Mouse (Mus musculus): ENCODE data around the gene Gm14393. TPM values are rescaled to one million over a fixed set of nuclear protein-coding genes. Genes with fewer than 3 reads are reported as not detected.
"Not testable (repeated sequence)": the region's sequence is repeated elsewhere in the genome, so short reads cannot be mapped to it uniquely, and the experiment has no call there.

The Gm14393 gene
- polyA plus RNA-seq (2012; ENCODE audit: insufficient read depth, insufficient read length, missing spikeins): not detected in 2 replicates

- not testable (repeated sequence) for H3K4me1 ChIP-seq (ENCODE audit: control insufficient read depth, insufficient read depth, low read length); H3K4me3 ChIP-seq (ENCODE audit: insufficient read depth, low read length); H3K27ac ChIP-seq (ENCODE audit: insufficient read depth, low read depth, low read length)
These were observed at the start of gene Gm14393 for GRCm38 (mm10) chr2:175067681-175068261. Gene Gm14393 (minus strand): TSS chr2:175067781.

GRCm38 (mm10) chr2:175044268-175044667 is 23.3 kb downstream of the Gm14393 start:
- H3K4me1 ChIP-seq (ENCODE audit: control insufficient read depth, insufficient read depth, low read length); H3K27ac ChIP-seq (ENCODE audit: insufficient read depth, low read depth, low read length); H3K4me3 ChIP-seq (ENCODE audit: insufficient read depth, low read length): not testable (repeated sequence)

Other genes with a start within 250 kb of the Gm14393 start
- 5.5 TPM in 1 of 2 replicates, not detected in the other for gene Gm14444, start 57.5 kb downstream of the Gm14393 start, polyA plus RNA-seq (2012; ENCODE audit: insufficient read depth, insufficient read length, missing spikeins)
- 9.1 and 24.8 TPM in 2 replicates for gene Gm14399, start 74.2 kb upstream of the Gm14393 start, polyA plus RNA-seq (2012; ENCODE audit: insufficient read depth, insufficient read length, missing spikeins)
- 0.43 and 0.74 TPM in 2 replicates for gene Gm14443, start 108.1 kb upstream of the Gm14393 start, polyA plus RNA-seq (2012; ENCODE audit: insufficient read depth, insufficient read length, missing spikeins)
- 4.0 and 11.9 TPM in 2 replicates for gene Gm14391, start 139.1 kb upstream of the Gm14393 start, polyA plus RNA-seq (2012; ENCODE audit: insufficient read depth, insufficient read length, missing spikeins)
- 8.4 and 11.6 TPM in 2 replicates for gene Gm14440, start 207.3 kb upstream of the Gm14393 start, polyA plus RNA-seq (2012; ENCODE audit: insufficient read depth, insufficient read length, missing spikeins)